Comparison of ENCODE assay signal across 14 mouse cellular contexts in genomic region chr5:66415700-66416543, GRCm38 (mm10).
A peak's percentile ranks its signal among the peaks of the same experiment; 100 is the strongest.
DNase-seq lines count a peak whose midpoint lies in the region; ATAC-seq lines count a peak whose summit lies in the region.
"Had no signal": no experiment of that assay in that cellular context is flagged by ENCODE, and none has a peak within 500 bp of the region (broad histone marks: within the 10 kb centered on the region; RNA-seq: fewer than 3 reads in every experiment).

No protein-coding gene starts in this region.

- 67% methylated on average over 7 of the region's 7 CpGs for WGBS in hindbrain, embryonic 10.5 days
- WGBS in midbrain, embryonic 13.5 days = 38% methylated on average over 7 of the region's 7 CpGs
- 70% methylated on average over 7 of the region's 7 CpGs for WGBS in kidney, embryonic 16.5 days

- H3K9me3 ChIP-seq in hindbrain, embryonic 10.5 days = no peaks in the 10 kb centered on the region
- H3K9me3 ChIP-seq in midbrain, embryonic 13.5 days = no peaks in the 10 kb centered on the region
- no peaks in the 10 kb centered on the region for H3K9me3 ChIP-seq in kidney, embryonic 16.5 days (ENCODE audit: low read length)
- H3K9me3 ChIP-seq: kidney, embryonic 15.5 days had no signal

- no peak overlapping the region for H3K9ac ChIP-seq in midbrain, embryonic 13.5 days (replicated peaks)
- H3K9ac ChIP-seq in kidney, embryonic 16.5 days (replicated peaks; ENCODE audit: low read length) = no peak overlapping the region
- H3K9ac ChIP-seq: kidney, embryonic 15.5 days; liver, postnatal 0 days had no signal

- no peak overlapping the region for H3K4me2 ChIP-seq in midbrain, embryonic 13.5 days (replicated peaks)
- H3K4me2 ChIP-seq in kidney, embryonic 16.5 days (replicated peaks; ENCODE audit: low read depth, low read length) = no peak overlapping the region
- H3K4me2 ChIP-seq: kidney, embryonic 15.5 days had no signal

- peak; percentile 69 for ATAC-seq in midbrain, embryonic 13.5 days
- ATAC-seq in kidney, embryonic 16.5 days (ENCODE audit: low FRiP score, low TSS enrichment) = no peak
- ATAC-seq: CD4-positive, CD25-positive, alpha-beta regulatory T cell, adult 4 months; inflammation-experienced regulatory T-cells, adult 6 months; liver, postnatal 0 days had no signal

- H3K36me3 ChIP-seq in hindbrain, embryonic 10.5 days = no peaks in the 10 kb centered on the region
- H3K36me3 ChIP-seq in midbrain, embryonic 13.5 days = no peaks in the 10 kb centered on the region
- H3K36me3 ChIP-seq in kidney, embryonic 16.5 days (ENCODE audit: insufficient read depth, low read length) = no peaks in the 10 kb centered on the region
- H3K36me3 ChIP-seq: kidney, embryonic 15.5 days had no signal

- DNase-seq in retina, postnatal 1 day = peak; percentile 58
- DNase-seq in retina, embryonic 14.5 days (ENCODE audit: low spot score) = no peak
- DNase-seq in hindbrain, embryonic 10.5 days (ENCODE audit: low spot score) = no peak
- DNase-seq in layer of hippocampus, postnatal 10 days (ENCODE audit: low spot score in 2 of 2) = no peak
- DNase-seq in left cerebral cortex, adult 9 months (ENCODE audit: low spot score in 2 of 2) = no peak
- DNase-seq: adrenal gland, postnatal 10 days; cerebellum, adult 9-10 months; liver, postnatal 0 days had no signal

- H3K4me1 ChIP-seq in hindbrain, embryonic 10.5 days (replicated peaks) = peaks cover 41% of the 10 kb centered on the region
- H3K4me1 ChIP-seq in midbrain, embryonic 13.5 days (replicated peaks) = peaks cover 54% of the 10 kb centered on the region
- H3K4me1 ChIP-seq in kidney, embryonic 16.5 days (ENCODE audit: insufficient read depth, low read length) = no peaks in the 10 kb centered on the region
- H3K4me1 ChIP-seq: kidney, embryonic 15.5 days had no signal

- H3K27ac ChIP-seq in hindbrain, embryonic 10.5 days = 0 out of 2 replicates have a peak overlapping the region, but pooled peaks have one; percentile 45
- H3K27ac ChIP-seq in midbrain, embryonic 13.5 days = peak overlapping the region; percentile 85
- H3K27ac ChIP-seq in kidney, embryonic 16.5 days (ENCODE audit: low read length) = no peak overlapping the region
- H3K27ac ChIP-seq: kidney, embryonic 15.5 days; layer of hippocampus, adult 2 months had no signal

- no peaks in the 10 kb centered on the region for H3K27me3 ChIP-seq in hindbrain, embryonic 10.5 days (ENCODE audit: insufficient read depth, poor library complexity, severe bottlenecking)
- H3K27me3 ChIP-seq in midbrain, embryonic 13.5 days = no peaks in the 10 kb centered on the region
- H3K27me3 ChIP-seq in kidney, embryonic 16.5 days (ENCODE audit: insufficient read depth, low read length) = no peaks in the 10 kb centered on the region
- H3K27me3 ChIP-seq: kidney, embryonic 15.5 days had no signal

- no peak overlapping the region for H3K4me3 ChIP-seq in hindbrain, embryonic 10.5 days
- H3K4me3 ChIP-seq in midbrain, embryonic 13.5 days (replicated peaks) = no peak overlapping the region
- H3K4me3 ChIP-seq in kidney, embryonic 16.5 days (ENCODE audit: low read length) = no peak overlapping the region
- H3K4me3 ChIP-seq: kidney, embryonic 15.5 days; layer of hippocampus, adult 2 months had no signal
